Comparison of ENCODE assay signal across 1 mouse cellular context in genomic region chr11:115232889-115233288, GRCm38 (mm10).
TF ChIP-seq lines count a peak whose summit lies in the region.

No protein-coding gene starts in this region.

TF ChIP-seq in CH12.LX, 34 proteins besides CTCF, POLR2A, EP300 and RAD21:
- TF ChIP-seq SIN3A (IDR thresholded peaks at IDR 0.05; ENCODE audit: low read length) (0 out of 2 replicates have a peak, but pooled peaks have one; percentile 32), MEF2A (IDR thresholded peaks at IDR 0.05; ENCODE audit: borderline replicate concordance, low read depth, low read length) (0 out of 2 replicates have a peak, but pooled peaks have one; percentile 30), NRF1 (IDR thresholded peaks at IDR 0.05; ENCODE audit: low read depth, low read length) (no peak), ZKSCAN1 (IDR thresholded peaks at IDR 0.05; ENCODE audit: borderline replicate concordance, low read depth, low read length) (no peak), ETS1 (conservative IDR thresholded peaks at IDR 0.05; ENCODE audit: low read depth, low read length) (peak; percentile 64), TCF12 (IDR thresholded peaks at IDR 0.05; ENCODE audit: low read depth, low read length) (peak; percentile 54; the same call in 1 of the 2 replicates), BHLHE40 (IDR thresholded peaks at IDR 0.05; ENCODE audit: low read depth, low read length) (0 out of 2 replicates have a peak, but pooled peaks have one; percentile 28)
TF ChIP-seq in CH12.LX: peak in this region for 5.
